Comparison of ENCODE assay signal across 11 mouse cellular contexts in the genomic region with DNA sequence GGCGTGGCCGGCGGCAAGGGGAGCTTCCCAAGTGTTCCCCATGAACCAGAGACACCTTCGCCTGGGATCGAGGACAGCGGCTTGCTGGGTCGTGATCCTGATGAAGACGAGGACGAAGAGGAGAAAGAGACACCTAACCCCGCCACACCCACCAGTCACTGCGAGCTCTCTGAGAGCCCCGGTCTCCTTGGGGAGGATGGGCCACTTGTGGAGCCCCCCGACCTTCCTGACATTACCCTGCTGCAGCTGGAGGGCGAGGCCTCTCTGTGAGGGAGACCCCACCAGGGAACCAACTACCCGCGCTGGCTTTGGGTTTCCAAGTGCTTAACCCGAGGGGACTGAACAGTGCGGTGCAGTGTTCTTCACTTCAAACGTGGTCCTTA. TPM values are rescaled to one million over a fixed set of nuclear protein-coding genes. Genes with fewer than 3 reads are reported as not detected.
DNase-seq lines count a peak whose midpoint lies in the region; ATAC-seq and TF ChIP-seq lines count a peak whose summit lies in the region.
"Had no signal": no experiment of that assay in that cellular context is flagged by ENCODE, and none has a peak within 500 bp of the region (broad histone marks: within the 10 kb centered on the region; RNA-seq: fewer than 3 reads in every experiment).

No protein-coding gene starts in this region.

- H3ac ChIP-seq in C2C12 (ENCODE audit: control insufficient read depth, insufficient read length, low read depth): no peak overlapping the region

- no peaks in the 10 kb centered on the region for H3K79me2 ChIP-seq in C2C12 (ENCODE audit: control insufficient read depth, insufficient read depth)

- no peaks in the 10 kb centered on the region for H3K79me3 ChIP-seq in C2C12 (ENCODE audit: low read depth)

- WGBS in heart, embryonic 12.5 days: 4% methylated on average over 19 of the region's 19 CpGs
- WGBS in forebrain, embryonic 12.5 days: 2% methylated on average over 19 of the region's 19 CpGs
- WGBS in limb, embryonic 15.5 days: 4% methylated on average over 19 of the region's 19 CpGs

- no peak for ATAC-seq in heart, embryonic 12.5 days (ENCODE audit: insufficient number of reproducible peaks, low FRiP score)
- no peak for ATAC-seq in forebrain, embryonic 12.5 days (ENCODE audit: low FRiP score)
- no peak for ATAC-seq in limb, embryonic 15.5 days (ENCODE audit: insufficient number of reproducible peaks, low FRiP score, low TSS enrichment, low read depth)

- TF ChIP-seq CTCF in C2C12 (IDR thresholded peaks at IDR 0.05; ENCODE audit: control insufficient read depth, insufficient read depth, insufficient read length): no peak

- H3K27me3 ChIP-seq in heart, embryonic 12.5 days (replicated peaks): peaks cover 87% of the 10 kb centered on the region
- peaks cover 69% of the 10 kb centered on the region for H3K27me3 ChIP-seq in C2C12 (ENCODE audit: control insufficient read depth, insufficient read depth, insufficient read length)
- H3K27me3 ChIP-seq in forebrain, embryonic 12.5 days: peaks cover 58% of the 10 kb centered on the region
- H3K27me3 ChIP-seq in limb, embryonic 15.5 days: peaks cover 80% of the 10 kb centered on the region

- H3K9me3 ChIP-seq in heart, embryonic 12.5 days (replicated peaks): no peaks in the 10 kb centered on the region
- H3K9me3 ChIP-seq in forebrain, embryonic 12.5 days: no peaks in the 10 kb centered on the region
- H3K9me3 ChIP-seq in limb, embryonic 15.5 days: no peaks in the 10 kb centered on the region

- H3K4me1 ChIP-seq in heart, embryonic 12.5 days (replicated peaks): peaks cover 19% of the 10 kb centered on the region
- peaks cover 41% of the 10 kb centered on the region for H3K4me1 ChIP-seq in forebrain, embryonic 12.5 days
- peaks cover 14% of the 10 kb centered on the region for H3K4me1 ChIP-seq in limb, embryonic 15.5 days

- intact Hi-C loops in heart, postnatal 10 days (cut with DNase I): no loop called here

- no peak overlapping the region for H3K9ac ChIP-seq in heart, embryonic 12.5 days
- H3K9ac ChIP-seq in forebrain, embryonic 12.5 days: peak overlapping the region; percentile 59
- no peak overlapping the region for H3K9ac ChIP-seq in limb, embryonic 15.5 days

- H3K27ac ChIP-seq in heart, embryonic 12.5 days (ENCODE audit: poor library complexity, severe bottlenecking): no peak overlapping the region
- no peak overlapping the region for H3K27ac ChIP-seq in forebrain, embryonic 12.5 days
- H3K27ac ChIP-seq in limb, embryonic 15.5 days: no peak overlapping the region

- H3K4me2 ChIP-seq in heart, embryonic 12.5 days: peak overlapping the region; percentile 93
- H3K4me2 ChIP-seq in forebrain, embryonic 12.5 days: peak overlapping the region; percentile 87
- peak overlapping the region; percentile 81; the same call in 1 of the 2 replicates for H3K4me2 ChIP-seq in limb, embryonic 15.5 days

- no peak for DNase-seq in heart, postnatal 10 days
- DNase-seq in retina, postnatal 1 day: no peak
- DNase-seq in adrenal gland, adult 18-20 months (ENCODE audit: low spot score in 2 of 2): no peak
- DNase-seq in yolk sac, embryonic 10.5 days (ENCODE audit: low spot score): no peak

- peak overlapping the region; percentile 61 for H3K4me3 ChIP-seq in heart, embryonic 12.5 days
- peak overlapping the region; percentile 28 for H3K4me3 ChIP-seq in C2C12 (ENCODE audit: insufficient read depth, poor library complexity, severe bottlenecking)
- peak overlapping the region; percentile 61 for H3K4me3 ChIP-seq in forebrain, embryonic 12.5 days (replicated peaks)
- H3K4me3 ChIP-seq in limb, embryonic 15.5 days: no peak overlapping the region
- H3K4me3 ChIP-seq: myocyte had no signal

- H3K36me3 ChIP-seq in heart, embryonic 12.5 days: no peaks in the 10 kb centered on the region
- H3K36me3 ChIP-seq in C2C12 (ENCODE audit: control insufficient read depth, insufficient read depth): no peaks in the 10 kb centered on the region
- no peaks in the 10 kb centered on the region for H3K36me3 ChIP-seq in forebrain, embryonic 12.5 days (replicated peaks)
- no peaks in the 10 kb centered on the region for H3K36me3 ChIP-seq in limb, embryonic 15.5 days

TF ChIP-seq in C2C12, 6 proteins besides CTCF, POLR2A, EP300 and RAD21:
- TF ChIP-seq CEBPB (IDR thresholded peaks at IDR 0.05; ENCODE audit: low read depth) (no peak), FOSL1 (IDR thresholded peaks at IDR 0.05; ENCODE audit: insufficient read depth, low read length, poor library complexity, severe bottlenecking) (no peak)

RNA-seq across cellular contexts. Expression of a gene that starts 1.7 kb away (rescaled TPM):
- polyA plus RNA-seq in heart, embryonic 12.5 days (2016; fragmentation: Nextera tagmentation; extraction: Ambion mirVana): 1.4 TPM in 2 replicates
- total RNA-seq in heart, postnatal 10 days (2021): under 1 TPM; 0.57 to 0.64 TPM
- polyA plus RNA-seq in C2C12 (2012; fragmentation: generic; extraction: Trizol): 1.1 TPM
- 15.9 and 19.6 TPM in 2 replicates for polyA plus RNA-seq in forebrain, embryonic 12.5 days (2016; fragmentation: Nextera tagmentation; extraction: Ambion mirVana)
- polyA plus RNA-seq in limb, embryonic 15.5 days (2015; fragmentation: Nextera tagmentation; extraction: Ambion mirVana): 0.20 and 0.40 TPM in 2 replicates
- total RNA-seq in adrenal gland, adult 18-20 months (2021): 1 to 10 TPM in 1 of 2 experiments, under 1 TPM in 1; 0.83 to 1.1 TPM
- polyA plus RNA-seq: liver, embryonic 11.5 days had no signal

RNA-seq across cellular contexts. Expression of a gene that starts 3.2 kb away (rescaled TPM):
- 76.2 and 78.9 TPM in 2 replicates for polyA plus RNA-seq in heart, embryonic 12.5 days (2016; fragmentation: Nextera tagmentation; extraction: Ambion mirVana)
- total RNA-seq in heart, postnatal 10 days (2021): 100 to 1,000 TPM; 104 to 109 TPM
- polyA plus RNA-seq in C2C12 (2012; fragmentation: generic; extraction: Trizol): 39.0 TPM
- 38.4 and 44.8 TPM in 2 replicates for polyA plus RNA-seq in forebrain, embryonic 12.5 days (2016; fragmentation: Nextera tagmentation; extraction: Ambion mirVana)
- polyA plus RNA-seq in limb, embryonic 15.5 days (2015; fragmentation: Nextera tagmentation; extraction: Ambion mirVana): 46.7 and 56.3 TPM in 2 replicates
- total RNA-seq in adrenal gland, adult 18-20 months (2021): 10 to 100 TPM; 38.1 to 41.2 TPM

RNA-seq across cellular contexts. Expression of a gene that starts 26.7 kb away (rescaled TPM):
- not detected in 2 replicates for polyA plus RNA-seq in heart, embryonic 12.5 days (2016; fragmentation: Nextera tagmentation; extraction: Ambion mirVana)
- total RNA-seq in heart, postnatal 10 days (2021): not detected
- polyA plus RNA-seq in C2C12 (2012; fragmentation: generic; extraction: Trizol): not detected
- not detected in 2 replicates for polyA plus RNA-seq in forebrain, embryonic 12.5 days (2016; fragmentation: Nextera tagmentation; extraction: Ambion mirVana)
- polyA plus RNA-seq in limb, embryonic 15.5 days (2015; fragmentation: Nextera tagmentation; extraction: Ambion mirVana): not detected in 2 replicates
- total RNA-seq in adrenal gland, adult 18-20 months (2021): not detected
- total RNA-seq: adrenal gland, postnatal 36 days had no signal
- polyA plus RNA-seq: liver, embryonic 11.5 days; myocyte had no signal

RNA-seq across cellular contexts. Expression of a gene that starts 52.2 kb away (rescaled TPM):
- polyA plus RNA-seq in heart, embryonic 12.5 days (2016; fragmentation: Nextera tagmentation; extraction: Ambion mirVana): not detected in 2 replicates
- not detected for total RNA-seq in heart, postnatal 10 days (2021)
- not detected for polyA plus RNA-seq in C2C12 (2012; fragmentation: generic; extraction: Trizol)
- not detected in 2 replicates for polyA plus RNA-seq in forebrain, embryonic 12.5 days (2016; fragmentation: Nextera tagmentation; extraction: Ambion mirVana)
- polyA plus RNA-seq in limb, embryonic 15.5 days (2015; fragmentation: Nextera tagmentation; extraction: Ambion mirVana): not detected in 2 replicates
- total RNA-seq in adrenal gland, adult 18-20 months (2021): not detected
- total RNA-seq: adrenal gland, postnatal 36 days had no signal
- polyA plus RNA-seq: liver, embryonic 11.5 days; myocyte had no signal

RNA-seq across cellular contexts. Expression of a gene that starts 52.2 kb away (rescaled TPM):
- polyA plus RNA-seq in heart, embryonic 12.5 days (2016; fragmentation: Nextera tagmentation; extraction: Ambion mirVana): not detected in 2 replicates
- total RNA-seq in heart, postnatal 10 days (2021): not detected
- polyA plus RNA-seq in C2C12 (2012; fragmentation: generic; extraction: Trizol): not detected
- not detected in 2 replicates for polyA plus RNA-seq in forebrain, embryonic 12.5 days (2016; fragmentation: Nextera tagmentation; extraction: Ambion mirVana)
- polyA plus RNA-seq in limb, embryonic 15.5 days (2015; fragmentation: Nextera tagmentation; extraction: Ambion mirVana): not detected in 2 replicates
- total RNA-seq in adrenal gland, adult 18-20 months (2021): not detected
- total RNA-seq: adrenal gland, postnatal 36 days had no signal
- polyA plus RNA-seq: liver, embryonic 11.5 days; myocyte had no signal
